Mouse (Mus musculus) embryonic fibroblast, embryonic 13.5 days (primary cell): ENCODE measurements around the gene Atp5l. TPM values are rescaled to one million over a fixed set of nuclear protein-coding genes. Genes with fewer than 3 reads are reported as not detected.

Experiments
- H3K27ac ChIP-seq: 2 replicates; pipeline ENCODE4 v1.5.1; 2012; ENCODE audit warnings: low read length, control low read depth, inconsistent platforms; ENCODE audit not compliant: insufficient read depth
- H3K4me1 ChIP-seq: 2 replicates; pipeline ENCODE4 v1.6.1; 2011; ENCODE audit warnings: low read length; ENCODE audit not compliant: control insufficient read depth, insufficient read depth
- H3K4me3 ChIP-seq: 2 replicates; pipeline ENCODE4 v1.5.1; 2011; ENCODE audit warnings: mild to moderate bottlenecking, control low read depth, low read length; ENCODE audit not compliant: insufficient read depth
- CTCF ChIP-seq: IDR thresholded peaks from 2 replicates; pipeline ENCODE4 v1.5.1; 2011; ENCODE audit warnings: mild to moderate bottlenecking, control low read depth, low read length, moderate library complexity, borderline replicate concordance; ENCODE audit not compliant: insufficient read depth
- POLR2A ChIP-seq: IDR thresholded peaks from 2 replicates; pipeline ENCODE4 v1.6.1; 2011; ENCODE audit warnings: low read depth, mild to moderate bottlenecking, control low read depth, low read length, moderate library complexity
- polyA plus RNA-seq: library from polyadenylated mRNA; stranded (reverse); fragments of >200 nt; gene quantifications from 2 replicates; pipeline ENCODE4 v1.2.4, GENCODE M21; 2011; ENCODE audit warnings: low read depth; ENCODE audit not compliant: missing spikeins, insufficient read length

The Atp5l gene
- polyA plus RNA-seq, 1 experiment: 285 TPM

DNA sequence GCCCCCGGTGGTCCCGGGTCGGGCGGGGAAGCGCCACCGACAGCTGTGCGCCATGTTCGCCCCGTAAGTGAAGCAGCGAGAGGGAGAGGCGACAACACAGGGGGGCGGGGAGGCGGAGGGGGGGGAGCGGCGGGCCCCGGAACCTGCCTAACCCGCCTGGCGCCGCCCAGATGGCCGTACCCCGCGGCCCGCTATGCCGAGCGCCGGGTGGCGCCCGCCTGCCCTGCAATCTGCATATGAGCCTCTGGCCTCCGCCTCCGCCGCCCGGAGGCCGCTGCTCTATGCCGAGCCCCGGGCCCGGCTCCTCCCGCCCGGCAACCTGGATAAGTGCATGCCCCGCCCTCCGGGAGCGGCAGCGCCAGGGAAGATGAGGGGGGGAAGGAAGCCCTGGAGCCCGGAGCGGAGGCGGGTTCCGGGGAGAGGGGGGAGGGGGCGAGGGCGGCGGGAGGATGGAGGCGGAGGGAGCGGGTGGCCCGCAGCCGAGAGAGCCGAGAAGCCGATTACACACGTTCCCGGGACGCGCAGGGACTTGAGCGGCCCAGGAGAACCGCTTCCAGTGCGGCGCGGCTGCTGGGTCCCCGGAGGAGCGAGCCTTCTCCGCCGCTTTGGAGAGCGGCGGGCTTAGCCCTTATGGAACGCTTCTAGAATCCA is 39.2 kb downstream of the Atp5l start, which contains the start of gene Kmt2a:
Gene Kmt2a, minus strand, starts transcription at position 76 of the 651 bp plus-strand sequence.
- Histone ChIP-seq H3K27ac (peak within 1 kb of the TSS; percentile 94), H3K4me3 (peak within 1 kb of the TSS; percentile 96), H3K4me1 (peaks cover 8% of the 10 kb centered on the region)
- no peak for TF ChIP-seq CTCF
- peak; percentile 72 for TF ChIP-seq POLR2A

- TF ChIP-seq CTCF: no peak
- no peak for TF ChIP-seq POLR2A
- H3K4me1 ChIP-seq: peaks cover 8% of the 10 kb centered on the region
- H3K4me3 ChIP-seq: peak overlapping the region; percentile 85
- no peak overlapping the region for H3K27ac ChIP-seq
Measured at GRCm38 (mm10) chr9:44880309-44881081, 40.0 kb downstream of the Atp5l start.

- H3K4me1 ChIP-seq: peaks cover 8% of the 10 kb centered on the region
- H3K27ac ChIP-seq: no peak overlapping the region
- peak overlapping the region; percentile 85 for H3K4me3 ChIP-seq
- TF ChIP-seq POLR2A (no peak), CTCF (no peak)
Measured at GRCm38 (mm10) chr9:44879694-44880271, 40.8 kb downstream of the Atp5l start.

GRCm38 (mm10) chr9:44878776-44879500 is 41.6 kb downstream of the Atp5l start:
- no peak overlapping the region for H3K27ac ChIP-seq
- peaks cover 8% of the 10 kb centered on the region for H3K4me1 ChIP-seq
- TF ChIP-seq CTCF (no peak), POLR2A (no peak)
- H3K4me3 ChIP-seq: peak overlapping the region; percentile 85

DNA sequence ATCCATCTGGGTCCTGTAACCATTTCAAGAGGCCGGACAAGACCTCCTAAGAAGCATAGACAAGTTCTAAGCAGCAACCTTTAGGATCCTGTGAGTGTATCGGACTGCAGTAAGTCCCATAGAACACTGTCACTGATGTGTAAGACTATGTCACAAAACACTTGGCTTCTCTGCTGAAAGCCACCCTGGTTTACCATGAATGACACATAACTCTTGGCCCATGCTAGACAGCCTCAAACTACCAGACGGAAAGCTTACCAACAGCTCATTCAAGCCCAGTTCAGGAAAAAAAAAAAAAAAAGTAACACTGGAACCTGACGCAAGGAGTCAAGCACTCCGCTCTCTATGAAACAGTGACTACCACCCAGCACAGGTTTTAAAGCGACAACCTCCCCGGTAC is 42.9 kb downstream of the Atp5l start:
- Histone ChIP-seq H3K4me1 (peaks cover 10% of the 10 kb centered on the region), H3K27ac (no peak overlapping the region), H3K4me3 (no peak overlapping the region)
- TF ChIP-seq POLR2A: no peak
- no peak for TF ChIP-seq CTCF

DNA sequence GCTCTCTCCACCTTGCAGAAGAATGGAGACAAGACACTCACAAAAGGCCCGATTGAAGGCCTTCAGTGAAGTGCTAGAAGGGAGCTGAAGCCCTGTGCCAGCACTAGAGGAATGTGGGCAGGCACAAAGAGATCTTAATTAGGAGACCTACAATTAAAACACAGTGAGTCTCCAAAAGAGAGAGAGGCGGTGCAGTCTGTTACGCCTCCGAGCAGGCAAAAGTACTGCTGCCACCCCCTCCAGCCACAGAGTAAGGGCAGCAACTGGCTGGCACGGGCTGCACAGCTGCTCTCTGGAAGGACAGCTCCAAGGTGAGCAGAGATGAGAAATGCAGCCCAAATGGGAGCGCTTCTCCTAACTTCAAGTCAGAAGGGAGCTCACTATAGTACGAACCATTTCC is 45.1 kb downstream of the Atp5l start:
- no peak for TF ChIP-seq CTCF
- Histone ChIP-seq H3K4me3 (no peak overlapping the region), H3K27ac (no peak overlapping the region), H3K4me1 (peaks cover 10% of the 10 kb centered on the region)

GRCm38 (mm10) chr9:44874198-44874597 is 46.3 kb downstream of the Atp5l start:
- H3K27ac ChIP-seq: no peak overlapping the region
- H3K4me3 ChIP-seq: no peak overlapping the region
- TF ChIP-seq POLR2A (no peak), CTCF (no peak)
- H3K4me1 ChIP-seq: peaks cover 9% of the 10 kb centered on the region

DNA sequence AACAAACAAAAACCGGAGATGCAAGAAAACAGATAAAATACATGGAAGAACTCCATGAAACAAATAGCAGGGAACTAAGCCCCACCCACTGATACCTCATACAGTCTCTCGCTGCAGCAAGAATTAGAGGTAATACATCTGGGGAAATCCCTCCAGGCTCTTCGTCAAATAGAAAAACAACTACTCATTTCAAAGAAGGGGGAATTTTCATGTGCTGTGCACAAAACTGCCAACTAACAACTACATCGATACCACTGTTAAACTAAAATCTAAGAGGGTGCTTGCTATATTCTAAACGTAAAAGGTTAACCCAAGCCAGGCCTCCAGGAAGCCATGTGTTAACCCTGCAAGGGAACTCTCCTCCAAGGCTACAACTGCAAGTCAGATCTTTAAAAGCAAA is 46.9 kb downstream of the Atp5l start:
- peaks cover 9% of the 10 kb centered on the region for H3K4me1 ChIP-seq
- TF ChIP-seq CTCF: no peak
- no peak for TF ChIP-seq POLR2A
- H3K4me3 ChIP-seq: no peak overlapping the region
- no peak overlapping the region for H3K27ac ChIP-seq

DNA sequence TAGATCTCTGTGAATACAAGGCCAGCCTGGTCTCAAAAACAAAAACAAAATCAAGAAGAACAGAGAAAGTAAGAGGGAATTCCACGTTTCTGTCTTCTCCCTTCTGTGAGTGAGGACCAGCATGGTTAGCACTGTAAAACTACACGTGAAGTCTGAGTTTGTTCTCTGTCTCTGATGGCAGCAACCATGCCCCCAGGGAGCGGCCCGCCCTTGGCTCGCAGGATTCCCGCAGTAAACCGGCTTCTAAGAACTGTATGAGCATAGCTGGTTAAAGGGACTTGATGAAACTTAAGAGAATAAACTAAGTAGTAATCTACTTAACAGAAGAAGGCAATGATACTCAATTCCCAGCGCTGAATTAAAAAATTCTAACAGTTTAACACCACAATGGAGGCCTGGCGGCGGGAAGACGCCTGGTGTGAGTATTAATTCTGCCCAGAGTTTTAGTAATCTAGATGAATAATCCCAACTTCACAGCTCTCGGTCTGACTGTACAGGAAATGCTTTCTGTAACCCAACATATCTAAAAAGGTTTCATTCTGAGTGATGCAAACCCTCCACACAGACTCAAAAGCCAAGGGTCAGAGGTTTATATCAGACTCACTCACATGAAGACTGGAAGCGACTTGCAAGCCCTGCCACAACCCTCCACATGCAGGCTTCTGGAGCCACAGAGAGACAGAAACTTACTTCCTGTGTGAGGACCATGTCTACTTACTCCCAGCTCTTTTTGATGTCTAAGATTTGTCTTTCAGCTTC is 52.0 kb downstream of the Atp5l start:
- TF ChIP-seq POLR2A: no peak
- TF ChIP-seq CTCF: no peak
- H3K27ac ChIP-seq: no peak overlapping the region
- H3K4me3 ChIP-seq: no peak overlapping the region
- H3K4me1 ChIP-seq: peaks cover 2% of the 10 kb centered on the region
